Mouse (Mus musculus): Measurements from ENCODE around the gene Prr23a3. TPM values are rescaled to one million over a fixed set of nuclear protein-coding genes. Genes with fewer than 3 reads are reported as not detected.
A peak's percentile ranks its signal among the peaks of the same experiment; 100 is the strongest.

Gene Prr23a3
- polyA plus RNA-seq, 1 experiment from 2014 or later: not detected

- WGBS: 83% methylated on average over 7 of the region's 7 CpGs
Observed at GRCm38 (mm10) chr9:98823805-98824204, 40.8 kb upstream of the Prr23a3 start.

GRCm38 (mm10) chr9:98829508-98829907 is 35.1 kb upstream of the Prr23a3 start:
- no peak overlapping the region for H3K9ac ChIP-seq (replicated peaks; ENCODE audit: low read depth)
- no peak overlapping the region for H3K27ac ChIP-seq (ENCODE audit: low read length)
- no peaks in the 10 kb centered on the region for H3K4me1 ChIP-seq (ENCODE audit: insufficient read depth, low read depth, low read length)
- H3K27me3 ChIP-seq (replicated peaks; ENCODE audit: insufficient read depth, low read length): no peaks in the 10 kb centered on the region
- no peaks in the 10 kb centered on the region for H3K9me3 ChIP-seq (ENCODE audit: low read length)
- WGBS: 44% methylated on average over 5 of the region's 5 CpGs
- H3K4me2 ChIP-seq (replicated peaks; ENCODE audit: low read depth, low read length): no peak overlapping the region
- DNase-seq (ENCODE audit: low spot score) (no peak), ATAC-seq (no peak)
- H3K4me3 ChIP-seq (ENCODE audit: low read depth, low read length): no peak overlapping the region
- no peaks in the 10 kb centered on the region for H3K36me3 ChIP-seq (ENCODE audit: insufficient read depth, low read length)
- TF ChIP-seq EP300 (IDR thresholded peaks at IDR 0.05) (no peak), CTCF (IDR thresholded peaks at IDR 0.05) (no peak)

More at GRCm38 (mm10) chr9:98823805-98824204, 40.8 kb upstream of the Prr23a3 start:
- no peaks in the 10 kb centered on the region for H3K36me3 ChIP-seq (ENCODE audit: insufficient read depth, low read length)
- no peak overlapping the region for H3K4me2 ChIP-seq (replicated peaks; ENCODE audit: low read depth, low read length)
- H3K9me3 ChIP-seq (ENCODE audit: low read length): no peaks in the 10 kb centered on the region; the same call in 1 of the 2 replicates
- no peak overlapping the region for H3K4me3 ChIP-seq (ENCODE audit: low read depth, low read length)
- no peak for ATAC-seq
- no peak for DNase-seq (ENCODE audit: low spot score)
- TF ChIP-seq CTCF (IDR thresholded peaks at IDR 0.05) (no peak), EP300 (IDR thresholded peaks at IDR 0.05) (no peak)
- H3K27ac ChIP-seq (ENCODE audit: low read length): no peak overlapping the region
- no peak overlapping the region for H3K9ac ChIP-seq (replicated peaks; ENCODE audit: low read depth)
- H3K27me3 ChIP-seq (replicated peaks; ENCODE audit: insufficient read depth, low read length): no peaks in the 10 kb centered on the region
- H3K4me1 ChIP-seq (ENCODE audit: insufficient read depth, low read depth, low read length): no peaks in the 10 kb centered on the region

- no peaks in the 10 kb centered on the region for H3K36me3 ChIP-seq (ENCODE audit: insufficient read depth, low read length)
- H3K27ac ChIP-seq (ENCODE audit: low read length): no peak overlapping the region
- DNase-seq (ENCODE audit: low spot score): no peak
- TF ChIP-seq EP300 (IDR thresholded peaks at IDR 0.05) (no peak), CTCF (IDR thresholded peaks at IDR 0.05) (no peak)
- ATAC-seq: no peak
- H3K9me3 ChIP-seq (ENCODE audit: low read length): no peaks in the 10 kb centered on the region
- WGBS: 55% methylated on average over 7 of the region's 7 CpGs
- H3K4me1 ChIP-seq (ENCODE audit: insufficient read depth, low read depth, low read length): no peaks in the 10 kb centered on the region
- H3K27me3 ChIP-seq (replicated peaks; ENCODE audit: insufficient read depth, low read length): no peaks in the 10 kb centered on the region
- no peak overlapping the region for H3K4me3 ChIP-seq (ENCODE audit: low read depth, low read length)
- H3K4me2 ChIP-seq (replicated peaks; ENCODE audit: low read depth, low read length): no peak overlapping the region
- H3K9ac ChIP-seq (replicated peaks; ENCODE audit: low read depth): no peak overlapping the region
Observed at GRCm38 (mm10) chr9:98837537-98838074, 27.0 kb upstream of the Prr23a3 start.

- H3K9ac ChIP-seq (replicated peaks; ENCODE audit: low read depth): no peak within 1 kb of the TSS
- H3K36me3 ChIP-seq (ENCODE audit: insufficient read depth, low read length): no peaks in the 10 kb centered on the region
- no peak for TF ChIP-seq CTCF (IDR thresholded peaks at IDR 0.05)
- no peak for TF ChIP-seq EP300 (IDR thresholded peaks at IDR 0.05)
- no peak within 1 kb of the TSS for H3K27ac ChIP-seq (ENCODE audit: low read length)
- DNase-seq (ENCODE audit: low spot score): no peak
- 53% methylated on average over 22 of the region's 22 CpGs for WGBS
- no peak within 1 kb of the TSS for H3K4me3 ChIP-seq (ENCODE audit: low read depth, low read length)
- no peaks in the 10 kb centered on the region for H3K4me1 ChIP-seq (ENCODE audit: insufficient read depth, low read depth, low read length)
- no peaks in the 10 kb centered on the region for H3K27me3 ChIP-seq (replicated peaks; ENCODE audit: insufficient read depth, low read length)
- no peak for ATAC-seq
- no peak within 1 kb of the TSS for H3K4me2 ChIP-seq (replicated peaks; ENCODE audit: low read depth, low read length)
- H3K9me3 ChIP-seq (ENCODE audit: low read length): no peaks in the 10 kb centered on the region
Observed at GRCm38 (mm10) chr9:98842117-98842516, 22.4 kb upstream of the Prr23a3 start, which contains the start of gene Prr23a1. Prr23a1 (plus strand) TSS chr9:98842503.

GRCm38 (mm10) chr9:98856210-98856609 is 8.4 kb upstream of the Prr23a3 start, which contains the start of gene Prr23a2:
Prr23a2 (plus strand) TSS chr9:98856494.
- no peak for DNase-seq (ENCODE audit: low spot score)
- Histone ChIP-seq H3K4me2 (replicated peaks; ENCODE audit: low read depth, low read length) (no peak within 1 kb of the TSS), H3K36me3 (ENCODE audit: insufficient read depth, low read length) (no peaks in the 10 kb centered on the region), H3K9ac (replicated peaks; ENCODE audit: low read depth) (no peak within 1 kb of the TSS), H3K4me1 (ENCODE audit: insufficient read depth, low read depth, low read length) (no peaks in the 10 kb centered on the region), H3K27ac (ENCODE audit: low read length) (no peak within 1 kb of the TSS), H3K9me3 (ENCODE audit: low read length) (no peaks in the 10 kb centered on the region), H3K27me3 (replicated peaks; ENCODE audit: insufficient read depth, low read length) (no peaks in the 10 kb centered on the region), H3K4me3 (ENCODE audit: low read depth, low read length) (no peak within 1 kb of the TSS)
- 67% methylated on average over 18 of the region's 18 CpGs for WGBS
- TF ChIP-seq EP300 (IDR thresholded peaks at IDR 0.05): no peak
- TF ChIP-seq CTCF (IDR thresholded peaks at IDR 0.05): no peak
- no peak for ATAC-seq

GRCm38 (mm10) chr9:98863463-98863862 is 1.1 kb upstream of the Prr23a3 start:
- no peak for TF ChIP-seq EP300 (IDR thresholded peaks at IDR 0.05)
- peak; percentile 40 for TF ChIP-seq CTCF (IDR thresholded peaks at IDR 0.05)

More at GRCm38 (mm10) chr9:98863463-98863862, 1.1 kb upstream of the Prr23a3 start:
- H3K9ac ChIP-seq (replicated peaks; ENCODE audit: low read depth): no peak overlapping the region
- H3K4me3 ChIP-seq (ENCODE audit: low read depth, low read length): no peak overlapping the region
- WGBS: 62% methylated on average over 3 of the region's 3 CpGs
- DNase-seq (ENCODE audit: low spot score) (no peak), ATAC-seq (no peak)
- H3K27ac ChIP-seq (ENCODE audit: low read length): no peak overlapping the region
- no peaks in the 10 kb centered on the region for H3K4me1 ChIP-seq (ENCODE audit: insufficient read depth, low read depth, low read length)
- H3K27me3 ChIP-seq (replicated peaks; ENCODE audit: insufficient read depth, low read length): no peaks in the 10 kb centered on the region
- no peak overlapping the region for H3K4me2 ChIP-seq (replicated peaks; ENCODE audit: low read depth, low read length)
- H3K9me3 ChIP-seq (ENCODE audit: low read length): no peaks in the 10 kb centered on the region
- H3K36me3 ChIP-seq (ENCODE audit: insufficient read depth, low read length): no peaks in the 10 kb centered on the region
